Mouse (Mus musculus): Measurements from ENCODE around the gene Cd3d. TPM values are rescaled to one million over a fixed set of nuclear protein-coding genes. Genes with fewer than 3 reads are reported as not detected.
"Not testable (repeated sequence)": the region's sequence is repeated elsewhere in the genome, so short reads cannot be mapped to it uniquely, and the experiment has no call there.

Gene Cd3d
- not detected in 2 replicates for polyA plus RNA-seq (2015; fragmentation: Nextera tagmentation; extraction: Ambion mirVana)

- no peak within 1 kb of the TSS for H3K4me3 ChIP-seq
- H3K27ac ChIP-seq (replicated peaks), result no peak within 1 kb of the TSS
- WGBS, result 76% methylated on average over 4 of the region's 4 CpGs
- no peak for ATAC-seq (replicated peaks)
- no peaks in the 10 kb centered on the region for H3K4me1 ChIP-seq
- 0 out of 2 replicates have a peak, but pooled peaks cover 4% of the 10 kb centered on the region for H3K27me3 ChIP-seq
- H3K36me3 ChIP-seq, result no peaks in the 10 kb centered on the region
- no peaks in the 10 kb centered on the region for H3K9me3 ChIP-seq
- H3K9ac ChIP-seq (replicated peaks), result no peak within 1 kb of the TSS
- no peak within 1 kb of the TSS for H3K4me2 ChIP-seq (replicated peaks)
Measured at GRCm38 (mm10) chr9:44981676-44982075, at the start of gene Cd3d. Gene Cd3d, plus strand, starts transcription at chr9:44981786.

- no peak overlapping the region for H3K9ac ChIP-seq (replicated peaks)
- no peak overlapping the region for H3K4me3 ChIP-seq
- no peak overlapping the region for H3K27ac ChIP-seq (replicated peaks)
- no peak for ATAC-seq (replicated peaks)
- no peaks in the 10 kb centered on the region for H3K27me3 ChIP-seq
- no peaks in the 10 kb centered on the region for H3K9me3 ChIP-seq
- WGBS, result 88% methylated on average over 4 of the region's 4 CpGs
- H3K4me2 ChIP-seq (replicated peaks), result no peak overlapping the region
- H3K36me3 ChIP-seq, result peaks cover 91% of the 10 kb centered on the region
- no peaks in the 10 kb centered on the region for H3K4me1 ChIP-seq
Measured at GRCm38 (mm10) chr9:44941756-44942155, 39.8 kb upstream of the Cd3d start.

GRCm38 (mm10) chr9:44942421-44942820 is 39.2 kb upstream of the Cd3d start:
- Histone ChIP-seq H3K4me3 (no peak overlapping the region), H3K36me3 (peaks cover 91% of the 10 kb centered on the region), H3K4me2 (replicated peaks) (no peak overlapping the region), H3K9ac (replicated peaks) (no peak overlapping the region), H3K9me3 (no peaks in the 10 kb centered on the region), H3K27me3 (no peaks in the 10 kb centered on the region), H3K27ac (replicated peaks) (no peak overlapping the region), H3K4me1 (no peaks in the 10 kb centered on the region)
- ATAC-seq (replicated peaks), result no peak
- WGBS, result 95% methylated on average over 4 of the region's 4 CpGs

GRCm38 (mm10) chr9:44946185-44946695 is 35.3 kb upstream of the Cd3d start:
- H3K27ac ChIP-seq (replicated peaks), result no peak overlapping the region
- no peak for ATAC-seq (replicated peaks)

GRCm38 (mm10) chr9:44947836-44948235 is 33.8 kb upstream of the Cd3d start:
- no peak for ATAC-seq (replicated peaks)
- H3K4me2 ChIP-seq (replicated peaks), result no peak overlapping the region
- no peak overlapping the region for H3K4me3 ChIP-seq
- no peak overlapping the region for H3K9ac ChIP-seq (replicated peaks)
- H3K9me3 ChIP-seq, result no peaks in the 10 kb centered on the region
- H3K27me3 ChIP-seq, result no peaks in the 10 kb centered on the region
- no peak overlapping the region for H3K27ac ChIP-seq (replicated peaks)
- WGBS, result 89% methylated on average over 5 of the region's 5 CpGs
- H3K36me3 ChIP-seq, result peaks cover 93% of the 10 kb centered on the region
- H3K4me1 ChIP-seq, result no peaks in the 10 kb centered on the region

More at GRCm38 (mm10) chr9:44946185-44946695, 35.3 kb upstream of the Cd3d start:
- H3K9ac ChIP-seq (replicated peaks), result no peak overlapping the region
- no peak overlapping the region for H3K4me3 ChIP-seq
- H3K4me2 ChIP-seq (replicated peaks), result no peak overlapping the region
- no peaks in the 10 kb centered on the region for H3K27me3 ChIP-seq
- H3K9me3 ChIP-seq, result no peaks in the 10 kb centered on the region
- 90% methylated on average over 7 of the region's 7 CpGs for WGBS
- no peaks in the 10 kb centered on the region for H3K4me1 ChIP-seq
- H3K36me3 ChIP-seq, result peaks cover 93% of the 10 kb centered on the region

GRCm38 (mm10) chr9:44954432-44954831 is 27.2 kb upstream of the Cd3d start:
- ATAC-seq (replicated peaks), result no peak
- peaks cover 88% of the 10 kb centered on the region for H3K36me3 ChIP-seq
- no peak overlapping the region for H3K4me3 ChIP-seq
- H3K4me1 ChIP-seq, result no peaks in the 10 kb centered on the region
- H3K4me2 ChIP-seq (replicated peaks), result no peak overlapping the region
- H3K9me3 ChIP-seq, result no peaks in the 10 kb centered on the region
- no peaks in the 10 kb centered on the region for H3K27me3 ChIP-seq
- no peak overlapping the region for H3K27ac ChIP-seq (replicated peaks)
- no peak overlapping the region for H3K9ac ChIP-seq (replicated peaks)
- WGBS, result 87% methylated on average over 3 of the region's 3 CpGs

- Histone ChIP-seq H3K4me1 (peaks cover 18% of the 10 kb centered on the region), H3K4me2 (replicated peaks) (peak within 1 kb of the TSS; percentile 90), H3K9me3 (no peaks in the 10 kb centered on the region), H3K9ac (replicated peaks) (peak within 1 kb of the TSS; percentile 72), H3K36me3 (peaks cover 21% of the 10 kb centered on the region), H3K27me3 (peaks cover 5% of the 10 kb centered on the region), H3K27ac (replicated peaks) (peak within 1 kb of the TSS; percentile 73), H3K4me3 (peak within 1 kb of the TSS; percentile 81)
- WGBS, result under 1% methylated on average over 39 of the region's 39 CpGs
- ATAC-seq (replicated peaks), result peak; percentile 94
Measured at GRCm38 (mm10) chr9:44965126-44965832, 16.3 kb upstream of the Cd3d start, which contains the start of gene Ube4a. Gene Ube4a, minus strand, starts transcription at chr9:44965600.

GRCm38 (mm10) chr9:44965833-44966466 is 15.6 kb upstream of the Cd3d start:
- Histone ChIP-seq H3K36me3 (peaks cover 16% of the 10 kb centered on the region), H3K4me1 (peaks cover 18% of the 10 kb centered on the region), H3K4me3 (peak overlapping the region; percentile 81), H3K9me3 (no peaks in the 10 kb centered on the region), H3K4me2 (replicated peaks) (peak overlapping the region; percentile 90), H3K27ac (replicated peaks) (peak overlapping the region; percentile 73), H3K9ac (replicated peaks) (peak overlapping the region; percentile 43), H3K27me3 (peaks cover 8% of the 10 kb centered on the region)
- WGBS, result 11% methylated on average over 10 of the region's 10 CpGs
- no peak; the same call in 1 of the 2 replicates for ATAC-seq (replicated peaks)

- Histone ChIP-seq H3K27me3 (peaks cover 8% of the 10 kb centered on the region), H3K4me2 (replicated peaks) (no peak overlapping the region), H3K9me3 (no peaks in the 10 kb centered on the region), H3K4me1 (peaks cover 18% of the 10 kb centered on the region), H3K27ac (replicated peaks) (no peak overlapping the region), H3K4me3 (no peak overlapping the region), H3K36me3 (peaks cover 7% of the 10 kb centered on the region; the same call in 1 of the 2 replicates), H3K9ac (replicated peaks) (no peak overlapping the region)
- no peak for ATAC-seq (replicated peaks)
- 24% methylated on average over 3 of the region's 3 CpGs for WGBS
Measured at GRCm38 (mm10) chr9:44966815-44967242, 14.8 kb upstream of the Cd3d start.

GRCm38 (mm10) chr9:44967763-44968162 is 13.8 kb upstream of the Cd3d start:
- H3K27me3 ChIP-seq, result peaks cover 10% of the 10 kb centered on the region
- not testable (repeated sequence) for H3K4me2 ChIP-seq (replicated peaks); H3K27ac ChIP-seq (replicated peaks); H3K36me3 ChIP-seq; H3K4me3 ChIP-seq; H3K9me3 ChIP-seq; H3K9ac ChIP-seq (replicated peaks); ATAC-seq (replicated peaks)
- 90% methylated on average over 5 of the region's 5 CpGs for WGBS
- H3K4me1 ChIP-seq, result peaks cover 18% of the 10 kb centered on the region

- no peak overlapping the region for H3K27ac ChIP-seq (replicated peaks)
- no peaks in the 10 kb centered on the region for H3K9me3 ChIP-seq
- peaks cover 13% of the 10 kb centered on the region for H3K4me1 ChIP-seq
- WGBS, result 71% methylated on average over 1 of the region's 1 CpGs
- H3K27me3 ChIP-seq, result peaks cover 17% of the 10 kb centered on the region
- no peak overlapping the region for H3K4me3 ChIP-seq
- H3K4me2 ChIP-seq (replicated peaks), result no peak overlapping the region
- ATAC-seq (replicated peaks), result no peak
- no peak overlapping the region for H3K9ac ChIP-seq (replicated peaks)
- H3K36me3 ChIP-seq, result no peaks in the 10 kb centered on the region
Measured at GRCm38 (mm10) chr9:44969450-44969849, 12.1 kb upstream of the Cd3d start.

- H3K27ac ChIP-seq (replicated peaks), result no peak overlapping the region
- ATAC-seq (replicated peaks), result no peak
- H3K9me3 ChIP-seq, result no peaks in the 10 kb centered on the region
- no peak overlapping the region for H3K4me3 ChIP-seq
- H3K9ac ChIP-seq (replicated peaks), result no peak overlapping the region
- 70% methylated on average over 6 of the region's 6 CpGs for WGBS
- H3K4me2 ChIP-seq (replicated peaks), result no peak overlapping the region
- H3K36me3 ChIP-seq, result no peaks in the 10 kb centered on the region
- H3K27me3 ChIP-seq, result peaks cover 6% of the 10 kb centered on the region; the same call in 1 of the 2 replicates
- no peaks in the 10 kb centered on the region for H3K4me1 ChIP-seq
Measured at GRCm38 (mm10) chr9:44977813-44978212, 3.8 kb upstream of the Cd3d start.

All from forebrain, embryonic 15.5 days (tissue).